Mouse (Mus musculus) lung, postnatal 0 days (tissue): ENCODE results near the gene Olfr49. TPM values are rescaled to one million over a fixed set of nuclear protein-coding genes. Genes with fewer than 3 reads are reported as not detected.
A peak's percentile ranks its signal among the peaks of the same experiment; 100 is the strongest.

ENCODE experiments used
- ATAC-seq: fragments of 200-750 bp; cut with Nextera tagmentation; 2 replicates; pipeline ENCODE4 v1.8.0; 2017; ENCODE audit warnings: moderate library complexity
- DNase-seq: peaks from one replicate; pipeline ENCODE4 v3.0.0-alpha.2; 2016; ENCODE audit warnings: low spot score
- H3K27ac ChIP-seq: fragments of 300-500 bp; sonication (generic); 2 replicates; pipeline ENCODE4 v1.5.1; 2014; ENCODE audit warnings: antibody characterized with exemption, mild to moderate bottlenecking, low read length, mixed read lengths
- H3K27me3 ChIP-seq: fragments of 300-500 bp; sonication (generic); replicated peaks from 2 replicates; pipeline ENCODE4 v1.6.1; 2014; ENCODE audit warnings: low read length, mixed read lengths; ENCODE audit not compliant: insufficient read depth
- H3K36me3 ChIP-seq: fragments of 300-500 bp; sonication (generic); 2 replicates; pipeline ENCODE4 v1.6.1; 2014; ENCODE audit warnings: low read length, mixed read lengths; ENCODE audit not compliant: insufficient read depth
- H3K4me1 ChIP-seq: fragments of 300-500 bp; sonication (generic); 2 replicates; pipeline ENCODE4 v1.6.1; 2014; ENCODE audit warnings: antibody characterized with exemption, low read depth, low read length, mixed read lengths; ENCODE audit not compliant: insufficient read depth
- H3K4me2 ChIP-seq: fragments of 300-500 bp; sonication (generic); replicated peaks from 2 replicates; pipeline ENCODE4 v1.6.1; 2014; ENCODE audit warnings: low read depth, mild to moderate bottlenecking, low read length, moderate library complexity, mixed read lengths
- H3K4me3 ChIP-seq: fragments of 300-500 bp; sonication (generic); 2 replicates; pipeline ENCODE4 v1.5.1; 2014; ENCODE audit warnings: low read depth, low read length
- H3K9ac ChIP-seq: fragments of 300-500 bp; sonication (generic); replicated peaks from 2 replicates; pipeline ENCODE4 v1.6.1; 2014; ENCODE audit warnings: low read depth, mild to moderate bottlenecking
- H3K9me3 ChIP-seq: fragments of 300-500 bp; sonication (generic); 2 replicates; pipeline ENCODE4 v1.6.1; 2016; ENCODE audit warnings: low read length, mixed read lengths
- CTCF ChIP-seq: IDR thresholded peaks from 2 replicates; pipeline ENCODE4 v1.5.1; 2016; ENCODE audit warnings: antibody characterized with exemption, mild to moderate bottlenecking
- EP300 ChIP-seq: IDR thresholded peaks from 2 replicates; pipeline ENCODE4 v1.6.1; 2016; ENCODE audit warnings: antibody characterized with exemption, mild to moderate bottlenecking, control low read depth
- WGBS: fragments of 180-500 bp; shearing (Covaris S2); extraction: QIAGEN DNeasy Blood & Tissue Kit; methylation state at CpG from one replicate; pipeline ENCODE4 v1.1.7; 2014; 5-methylcytosine and 5-hydroxymethylcytosine counted together
- polyA plus RNA-seq: library from polyadenylated mRNA; unstranded; fragments of >200 nt; fragmentation: Nextera tagmentation; extraction: Ambion mirVana; gene quantifications from 2 replicates; pipeline ENCODE4 v1.2.1, GENCODE M21; 2015

Gene Olfr49
- polyA plus RNA-seq, 1 experiment from 2014 or later: 0.04 TPM

- no peak overlapping the region for H3K4me2 ChIP-seq
- no peak overlapping the region for H3K27ac ChIP-seq
- no peak overlapping the region for H3K9ac ChIP-seq
- peaks cover 12% of the 10 kb centered on the region for H3K4me1 ChIP-seq
- peaks cover 20% of the 10 kb centered on the region for H3K36me3 ChIP-seq
- no peaks in the 10 kb centered on the region for H3K27me3 ChIP-seq
- DNase-seq (no peak), ATAC-seq (no peak)
- H3K4me3 ChIP-seq: no peak overlapping the region
- 83% methylated on average over 3 of the region's 3 CpGs for WGBS
- TF ChIP-seq EP300: no peak
- no peak for TF ChIP-seq CTCF
- 0 out of 2 replicates have a peak, but pooled peaks cover 2% of the 10 kb centered on the region for H3K9me3 ChIP-seq
These were observed 38.5 kb downstream of the Olfr49 start for GRCm38 (mm10) chr14:54246232-54246631.

GRCm38 (mm10) chr14:54244183-54244582, 40.6 kb downstream of the Olfr49 start:
- TF ChIP-seq EP300 (no peak), CTCF (no peak)
- peaks cover 29% of the 10 kb centered on the region for H3K36me3 ChIP-seq
- H3K4me1 ChIP-seq: peaks cover 7% of the 10 kb centered on the region
- 54% methylated on average over 3 of the region's 3 CpGs for WGBS
- no peaks in the 10 kb centered on the region for H3K27me3 ChIP-seq
- ATAC-seq (no peak), DNase-seq (no peak)
- H3K4me3 ChIP-seq: no peak overlapping the region
- H3K27ac ChIP-seq: no peak overlapping the region
- no peak overlapping the region for H3K4me2 ChIP-seq
- H3K9ac ChIP-seq: no peak overlapping the region
- H3K9me3 ChIP-seq: 0 out of 2 replicates have a peak, but pooled peaks cover 2% of the 10 kb centered on the region

- no peaks in the 10 kb centered on the region for H3K4me1 ChIP-seq
- no peaks in the 10 kb centered on the region for H3K27me3 ChIP-seq
- DNase-seq (no peak), ATAC-seq (no peak)
- TF ChIP-seq CTCF (no peak), EP300 (no peak)
- H3K9me3 ChIP-seq: 0 out of 2 replicates have a peak, but pooled peaks cover 2% of the 10 kb centered on the region
- H3K9ac ChIP-seq: no peak overlapping the region
- peaks cover 29% of the 10 kb centered on the region for H3K36me3 ChIP-seq
- H3K4me3 ChIP-seq: no peak overlapping the region
- no peak overlapping the region for H3K4me2 ChIP-seq
- H3K27ac ChIP-seq: no peak overlapping the region
- WGBS: 87% methylated on average over 5 of the region's 5 CpGs
These were observed 44.2 kb downstream of the Olfr49 start for GRCm38 (mm10) chr14:54240542-54240941.

- peak; percentile 97 for TF ChIP-seq CTCF
- TF ChIP-seq EP300: peak; percentile 31; the same call in 1 of the 2 replicates
These were observed 45.6 kb downstream of the Olfr49 start for GRCm38 (mm10) chr14:54239002-54239736.

GRCm38 (mm10) chr14:54236881-54237280, 47.9 kb downstream of the Olfr49 start:
- no peak overlapping the region for H3K4me3 ChIP-seq
- no peak for ATAC-seq
- H3K36me3 ChIP-seq: peaks cover 16% of the 10 kb centered on the region
- peak overlapping the region; percentile 71; the same call in 1 of the 2 replicates for H3K27ac ChIP-seq
- 0 out of 2 replicates have a peak, but pooled peaks cover 1% of the 10 kb centered on the region for H3K9me3 ChIP-seq
- H3K27me3 ChIP-seq: no peaks in the 10 kb centered on the region
- H3K4me1 ChIP-seq: peaks cover 6% of the 10 kb centered on the region; the same call in 1 of the 2 replicates
- no peak overlapping the region for H3K4me2 ChIP-seq
- no peak for DNase-seq
- no peak for TF ChIP-seq CTCF
- WGBS: 88% methylated on average over 5 of the region's 5 CpGs
- no peak overlapping the region for H3K9ac ChIP-seq

More at GRCm38 (mm10) chr14:54239002-54239736, 45.6 kb downstream of the Olfr49 start:
- H3K36me3 ChIP-seq: peaks cover 29% of the 10 kb centered on the region
- H3K9ac ChIP-seq: no peak overlapping the region
- H3K27ac ChIP-seq: no peak overlapping the region
- ATAC-seq (peak; percentile 71), DNase-seq (peak; percentile 92)
- 14% methylated on average over 7 of the region's 7 CpGs for WGBS
- H3K4me2 ChIP-seq: no peak overlapping the region
- H3K27me3 ChIP-seq: no peaks in the 10 kb centered on the region
- H3K9me3 ChIP-seq: 0 out of 2 replicates have a peak, but pooled peaks cover 2% of the 10 kb centered on the region
- no peak overlapping the region for H3K4me3 ChIP-seq
- no peaks in the 10 kb centered on the region for H3K4me1 ChIP-seq

- H3K27ac ChIP-seq: peak overlapping the region; percentile 71
- no peak overlapping the region for H3K4me3 ChIP-seq
- no peak overlapping the region for H3K9ac ChIP-seq
- 43% methylated on average over 5 of the region's 5 CpGs for WGBS
- H3K9me3 ChIP-seq: no peaks in the 10 kb centered on the region
- H3K36me3 ChIP-seq: 0 out of 2 replicates have a peak, but pooled peaks cover 9% of the 10 kb centered on the region
- DNase-seq (peak; percentile 79), ATAC-seq (peak; percentile 64)
- peaks cover 6% of the 10 kb centered on the region; the same call in 1 of the 2 replicates for H3K4me1 ChIP-seq
- peak; percentile 85 for TF ChIP-seq EP300
- no peak for TF ChIP-seq CTCF
- no peak overlapping the region for H3K4me2 ChIP-seq
- H3K27me3 ChIP-seq: no peaks in the 10 kb centered on the region
These were observed 48.8 kb downstream of the Olfr49 start for GRCm38 (mm10) chr14:54235825-54236540.
